Mouse (Mus musculus) forebrain, embryonic 11.5 days (tissue): ENCODE results near the gene Susd5. TPM values are rescaled to one million over a fixed set of nuclear protein-coding genes. Genes with fewer than 3 reads are reported as not detected.

Experiments used
- ATAC-seq: fragments of 200-750 bp; cut with Nextera tagmentation; replicated peaks from 2 replicates; pipeline ENCODE4 v1.8.0; 2017; ENCODE audit warnings: moderate TSS enrichment; ENCODE audit not compliant: low FRiP score
- DNase-seq: peaks from one replicate; pipeline ENCODE4 v3.0.0-alpha.2; 2017; ENCODE audit warnings: low spot score
- H3K27ac ChIP-seq: fragments of 300-500 bp; sonication (generic); 2 replicates; pipeline ENCODE4 v1.5.1; 2014; ENCODE audit warnings: low read depth, low read length
- H3K27me3 ChIP-seq: fragments of 300-500 bp; sonication (generic); 2 replicates; pipeline ENCODE4 v1.6.1; 2014; ENCODE audit warnings: mild to moderate bottlenecking, low read length, mixed read lengths; ENCODE audit not compliant: control insufficient read depth, insufficient read depth
- H3K36me3 ChIP-seq: fragments of 300-500 bp; sonication (generic); 2 replicates; pipeline ENCODE4 v1.6.1; 2014; ENCODE audit warnings: mild to moderate bottlenecking, low read length, moderate library complexity, mixed read lengths; ENCODE audit not compliant: control insufficient read depth, insufficient read depth
- H3K4me1 ChIP-seq: fragments of 300-500 bp; sonication (generic); replicated peaks from 2 replicates; pipeline ENCODE4 v1.6.1; 2014; ENCODE audit warnings: low read length, mixed read lengths; ENCODE audit not compliant: control insufficient read depth, insufficient read depth
- H3K4me2 ChIP-seq: fragments of 300-500 bp; sonication (generic); 2 replicates; pipeline ENCODE4 v1.6.1; 2014; ENCODE audit warnings: low read depth, mild to moderate bottlenecking, low read length, moderate library complexity, mixed read lengths; ENCODE audit not compliant: severe bottlenecking
- H3K4me3 ChIP-seq: fragments of 300-500 bp; sonication (generic); 2 replicates; pipeline ENCODE4 v1.5.1; 2014; ENCODE audit warnings: low read depth, low read length
- H3K9ac ChIP-seq: fragments of 300-500 bp; sonication (generic); 2 replicates; pipeline ENCODE4 v1.6.1; 2014; ENCODE audit warnings: low read length
- H3K9me3 ChIP-seq: fragments of 300-500 bp; sonication (generic); 2 replicates; pipeline ENCODE4 v1.6.1; 2016; ENCODE audit warnings: low read length, mixed read lengths; ENCODE audit not compliant: control insufficient read depth
- WGBS: fragments of 180-500 bp; shearing (Covaris S2); extraction: QIAGEN DNeasy Blood & Tissue Kit; methylation state at CpG from one replicate; pipeline ENCODE4 v1.1.7; 2014; 5-methylcytosine and 5-hydroxymethylcytosine counted together
- polyA plus RNA-seq: library from polyadenylated mRNA; unstranded; fragments of >200 nt; fragmentation: Nextera tagmentation; extraction: Ambion mirVana; gene quantifications from 2 replicates; pipeline ENCODE4 v1.2.1, GENCODE M21; 2014

Susd5 gene
- polyA plus RNA-seq, 1 experiment from 2014 or later = not detected

DNA sequence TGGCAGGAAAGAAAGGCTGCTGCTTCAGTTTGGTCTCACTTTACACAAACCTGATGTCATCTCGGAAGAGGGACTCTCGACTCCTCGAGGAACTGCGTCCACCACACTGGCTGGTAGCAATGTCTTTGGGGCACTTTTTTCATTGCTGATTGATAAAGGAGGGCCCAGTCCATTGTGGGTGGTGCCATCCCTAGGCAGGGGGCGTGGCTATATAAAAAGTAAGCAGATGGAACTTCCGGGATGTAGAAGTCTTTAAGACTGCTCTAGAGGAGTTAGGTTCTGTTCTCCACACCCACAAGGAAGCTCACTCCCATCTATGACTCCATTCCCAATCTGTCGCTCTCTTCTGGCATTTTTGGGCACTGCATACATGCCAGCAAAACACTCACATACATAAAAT lies 10.3 kb upstream of the Susd5 start:
- Histone ChIP-seq H3K4me3 (no peak overlapping the region), H3K27ac (no peak overlapping the region), H3K4me1 (0 out of 2 replicates have a peak, but pooled peaks cover 2% of the 10 kb centered on the region), H3K9ac (no peak overlapping the region), H3K9me3 (no peaks in the 10 kb centered on the region; the same call in 1 of the 2 replicates), H3K36me3 (no peaks in the 10 kb centered on the region), H3K4me2 (no peak overlapping the region), H3K27me3 (no peaks in the 10 kb centered on the region)
- DNase-seq (no peak), ATAC-seq (no peak)
- 89% methylated on average over 7 of the region's 7 CpGs for WGBS

GRCm38 (mm10) chr9:114050106-114050505 lies 6.8 kb upstream of the Susd5 start:
- WGBS = 84% methylated on average over 7 of the region's 7 CpGs
- no peaks in the 10 kb centered on the region for H3K4me1 ChIP-seq
- H3K9ac ChIP-seq = no peak overlapping the region
- no peak overlapping the region for H3K4me2 ChIP-seq
- no peak overlapping the region for H3K4me3 ChIP-seq
- H3K9me3 ChIP-seq = no peaks in the 10 kb centered on the region; the same call in 1 of the 2 replicates
- no peak for DNase-seq
- no peak for ATAC-seq
- no peaks in the 10 kb centered on the region for H3K36me3 ChIP-seq
- no peaks in the 10 kb centered on the region for H3K27me3 ChIP-seq
- no peak overlapping the region for H3K27ac ChIP-seq

DNA sequence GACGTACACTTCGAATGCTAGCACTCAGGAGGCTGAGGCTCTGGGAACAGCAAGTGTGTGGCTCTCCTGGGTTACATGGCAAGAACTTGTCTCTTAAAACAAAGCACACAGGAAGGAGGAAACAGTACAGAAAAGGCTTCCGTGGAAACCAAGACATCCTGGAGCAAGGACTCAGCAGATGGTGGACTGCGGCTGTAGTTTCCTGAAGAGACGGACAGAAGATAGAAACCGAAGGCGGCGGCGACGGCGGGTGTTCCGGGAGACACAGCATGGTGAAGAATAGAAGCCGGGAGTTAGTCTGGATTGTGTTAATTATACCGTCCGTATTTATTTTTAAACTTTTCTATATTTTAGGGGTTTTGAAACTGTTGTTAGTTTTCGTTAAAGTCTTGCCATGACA lies 6.2 kb upstream of the Susd5 start:
- Histone ChIP-seq H3K9me3 (no peaks in the 10 kb centered on the region; the same call in 1 of the 2 replicates), H3K27ac (no peak overlapping the region), H3K9ac (no peak overlapping the region), H3K27me3 (no peaks in the 10 kb centered on the region), H3K4me3 (no peak overlapping the region), H3K4me1 (no peaks in the 10 kb centered on the region), H3K36me3 (no peaks in the 10 kb centered on the region), H3K4me2 (no peak overlapping the region)
- 94% methylated on average over 16 of the region's 16 CpGs for WGBS
- no peak for DNase-seq
- ATAC-seq = no peak

DNA sequence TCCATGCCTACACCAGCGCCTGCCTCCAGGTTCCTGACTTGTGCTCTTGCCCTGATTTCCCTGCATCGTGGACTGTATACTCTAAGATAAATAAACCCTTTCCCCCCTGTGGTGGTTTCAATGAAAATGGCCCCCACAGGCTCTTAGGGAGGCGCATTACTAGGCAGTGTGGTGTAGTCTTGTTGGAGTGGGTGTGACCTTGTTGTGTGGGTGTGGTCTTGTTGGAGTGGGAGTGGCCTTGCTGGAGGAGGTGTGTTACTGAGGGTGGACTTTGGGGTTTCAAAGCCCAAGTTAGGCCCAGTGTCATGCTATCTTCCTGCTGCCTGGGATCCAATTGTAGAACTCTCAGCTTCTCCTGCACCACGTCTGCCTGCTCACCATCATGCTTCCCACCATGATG lies 4.9 kb upstream of the Susd5 start:
- Histone ChIP-seq H3K36me3 (no peaks in the 10 kb centered on the region), H3K4me3 (no peak overlapping the region), H3K27ac (no peak overlapping the region), H3K9ac (no peak overlapping the region), H3K9me3 (no peaks in the 10 kb centered on the region; the same call in 1 of the 2 replicates), H3K4me1 (no peaks in the 10 kb centered on the region), H3K4me2 (no peak overlapping the region), H3K27me3 (peaks cover 8% of the 10 kb centered on the region)
- ATAC-seq (no peak), DNase-seq (no peak)
- WGBS = 87% methylated on average over 4 of the region's 4 CpGs

DNA sequence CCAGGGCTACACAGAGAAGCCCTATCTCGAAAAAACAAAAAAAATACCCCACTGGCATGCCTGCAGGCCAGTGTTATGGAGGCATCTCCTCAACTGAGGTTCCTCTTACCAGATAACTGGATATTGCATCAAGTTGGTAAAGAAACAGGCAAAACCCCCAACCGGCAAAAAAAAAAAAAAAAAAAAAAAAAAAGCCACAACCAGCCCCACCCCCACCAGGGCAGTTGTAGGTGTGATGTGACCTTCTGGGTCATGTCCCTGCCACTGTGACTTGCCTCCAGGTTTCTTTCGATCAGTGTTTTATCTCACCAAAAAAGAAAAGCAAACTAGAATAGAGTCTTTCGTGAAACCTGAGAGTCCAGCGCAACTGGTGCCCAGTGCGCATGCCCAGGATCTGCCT lies 4.1 kb upstream of the Susd5 start:
- no peaks in the 10 kb centered on the region; the same call in 1 of the 2 replicates for H3K9me3 ChIP-seq
- no peak overlapping the region for H3K4me2 ChIP-seq
- H3K4me3 ChIP-seq = no peak overlapping the region
- no peak for ATAC-seq
- H3K27me3 ChIP-seq = peaks cover 16% of the 10 kb centered on the region
- H3K36me3 ChIP-seq = no peaks in the 10 kb centered on the region
- WGBS = 73% methylated on average over 6 of the region's 6 CpGs
- H3K4me1 ChIP-seq = peaks cover 7% of the 10 kb centered on the region; the same call in 1 of the 2 replicates
- H3K9ac ChIP-seq = no peak overlapping the region
- no peak overlapping the region for H3K27ac ChIP-seq
- DNase-seq = no peak

DNA sequence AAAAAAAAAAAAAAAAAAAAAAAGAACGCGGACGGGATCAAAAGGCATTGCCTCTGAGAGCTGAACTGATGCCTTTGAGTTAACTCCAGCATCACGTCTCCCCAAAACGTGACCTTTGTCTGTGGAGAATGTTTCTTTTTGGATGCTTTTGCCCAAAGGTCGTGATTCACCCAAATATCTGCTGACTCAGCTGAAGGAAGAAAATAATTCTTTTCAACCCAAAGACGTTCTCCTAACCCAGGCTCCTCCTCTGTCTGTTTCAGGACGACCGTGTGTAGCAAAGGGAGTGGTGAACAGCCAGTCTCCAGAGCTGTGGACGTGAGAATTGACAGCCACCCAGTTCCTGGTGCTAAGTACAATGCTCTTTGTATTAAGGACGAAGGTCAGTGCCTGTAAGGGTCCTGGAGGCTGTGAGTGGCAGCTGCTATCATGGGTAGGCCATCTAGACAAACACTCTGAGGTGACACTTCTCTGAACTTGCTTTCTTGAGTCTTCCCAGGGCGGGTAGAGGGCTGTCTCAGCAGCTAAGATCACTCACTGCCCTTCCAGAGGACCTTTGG lies 11.6 kb downstream of the Susd5 start:
- 67% methylated on average over 12 of the region's 12 CpGs for WGBS
- no peak overlapping the region for H3K4me3 ChIP-seq
- H3K9ac ChIP-seq = no peak overlapping the region
- H3K4me1 ChIP-seq = no peaks in the 10 kb centered on the region
- no peak overlapping the region for H3K4me2 ChIP-seq
- no peaks in the 10 kb centered on the region for H3K9me3 ChIP-seq
- H3K36me3 ChIP-seq = no peaks in the 10 kb centered on the region
- no peak overlapping the region for H3K27ac ChIP-seq
- H3K27me3 ChIP-seq = no peaks in the 10 kb centered on the region
- ATAC-seq (no peak), DNase-seq (no peak)

GRCm38 (mm10) chr9:114069372-114069771 lies 12.4 kb downstream of the Susd5 start:
- Histone ChIP-seq H3K27ac (no peak overlapping the region), H3K9me3 (no peaks in the 10 kb centered on the region), H3K27me3 (no peaks in the 10 kb centered on the region), H3K4me2 (no peak overlapping the region), H3K9ac (no peak overlapping the region), H3K36me3 (no peaks in the 10 kb centered on the region), H3K4me1 (no peaks in the 10 kb centered on the region), H3K4me3 (no peak overlapping the region)
- WGBS = 67% methylated on average over 6 of the region's 6 CpGs
- DNase-seq (no peak), ATAC-seq (no peak)

GRCm38 (mm10) chr9:114073681-114074080 lies 16.7 kb downstream of the Susd5 start:
- WGBS = 86% methylated on average over 19 of the region's 19 CpGs
- Histone ChIP-seq H3K9me3 (no peaks in the 10 kb centered on the region), H3K9ac (no peak overlapping the region), H3K4me2 (no peak overlapping the region), H3K27me3 (no peaks in the 10 kb centered on the region), H3K36me3 (no peaks in the 10 kb centered on the region), H3K27ac (no peak overlapping the region), H3K4me1 (no peaks in the 10 kb centered on the region), H3K4me3 (no peak overlapping the region)
- ATAC-seq = no peak
- DNase-seq = no peak

DNA sequence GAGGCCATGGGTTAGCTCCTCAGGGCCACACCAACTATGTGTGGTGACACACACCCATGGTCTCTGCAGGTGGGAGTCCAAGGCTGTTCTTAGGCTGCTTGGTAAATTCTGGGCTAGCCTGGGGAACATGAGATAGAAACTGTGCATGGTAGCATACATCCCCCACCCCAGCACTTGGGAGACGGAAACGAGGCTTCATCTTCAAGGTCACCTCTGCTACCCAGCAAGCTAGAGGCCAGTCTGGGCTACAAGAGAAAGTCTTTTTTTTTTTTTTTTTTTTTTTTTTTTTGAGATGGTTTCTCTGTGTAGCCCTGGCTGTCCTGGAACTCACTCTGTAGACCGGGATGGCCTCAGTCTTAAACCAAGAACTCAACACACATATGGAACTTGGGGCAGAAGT lies 29.5 kb downstream of the Susd5 start:
- Histone ChIP-seq H3K4me3 (no peak overlapping the region), H3K27me3 (no peaks in the 10 kb centered on the region), H3K4me2 (no peak overlapping the region), H3K9ac (no peak overlapping the region), H3K27ac (no peak overlapping the region), H3K36me3 (no peaks in the 10 kb centered on the region), H3K4me1 (no peaks in the 10 kb centered on the region), H3K9me3 (no peaks in the 10 kb centered on the region)
- ATAC-seq (no peak), DNase-seq (no peak)
- 93% methylated on average over 3 of the region's 3 CpGs for WGBS
